Mouse (Mus musculus) Patski (cell line): ENCODE measurements at regions not wholly inside any gene's neighbourhood (a gene's known extent, or its start where the extent isn't known, plus 50 kb on each side); places are given as distances from the start of the nearest gene placed in this dataset.
A peak's percentile ranks its signal among the peaks of the same experiment; 100 is the strongest.

ENCODE experiments used
- ATAC-seq: fragments of 100-300 bp; one replicate; pipeline ENCODE4 v1.8.0; 2021
- CTCF ChIA-PET: fragments of 350-600 bp; sonication (Branson Sonifier 250); formaldehyde crosslinking; loops from one replicate; lab custom pipeline; 2022; ENCODE audit warnings: inconsistent platforms; lab: Charles Lee
- POLR2A ChIA-PET: fragments of 350-600 bp; sonication (Branson Sonifier 250); formaldehyde crosslinking; loops from one replicate; lab custom pipeline; 2022; ENCODE audit warnings: antibody characterized with exemption, inconsistent platforms; lab: Charles Lee
- DNase-seq: peaks from one replicate; pipeline ENCODE4 v3.0.0-alpha.2; 2011; ENCODE audit warnings: low read depth, low spot score
- H3K27me3 ChIP-seq: fragments of 371-371 bp; one replicate; pipeline ENCODE4 v1.5.1; 2021
- CTCF ChIP-seq: fragments of 100-300 bp; IDR thresholded peaks from one replicate; pipeline ENCODE4 v1.5.1; 2021
- in situ Hi-C: fragments of 300-500 bp; cut with MboI; formaldehyde crosslinking; loops from 3 replicates; pipeline ENCODE4 v1.11.1; 2018; ENCODE audit warnings: low pct_unique_long_range_greater_than_20kb, mixed read lengths

GRCm38 (mm10) chr9:120837431-120838150 is 91.4 kb upstream of the Ctnnb1 start:
- ATAC-seq = peak; percentile 21
- POLR2A ChIA-PET = no interaction called here
- no peak for DNase-seq
- CTCF ChIA-PET = interaction anchor here (1.1 kb wide), 1 partner anchor 126 kb away, joined by 3 read pairs; no protein-coding TSS in a partner anchor
- in situ Hi-C loops = no loop called here
- H3K27me3 ChIP-seq = no peaks in the 10 kb centered on the region
- TF ChIP-seq CTCF = no peak

GRCm38 (mm10) chr9:120843753-120844152 is 85.3 kb upstream of the Ctnnb1 start:
- no peak for TF ChIP-seq CTCF
- H3K27me3 ChIP-seq = no peaks in the 10 kb centered on the region
- ChIA-PET CTCF (interaction anchor here (1.5 kb wide), 1 partner anchor 14 kb away, joined by 3 read pairs; no protein-coding TSS in a partner anchor), POLR2A (interaction anchor here (0.8 kb wide), 1 partner anchor 32 kb away, joined by 3 read pairs; no protein-coding TSS in a partner anchor)
- ATAC-seq = peak; percentile 91
- in situ Hi-C loops = no loop called here
- no peak for DNase-seq

GRCm38 (mm10) chr9:120845538-120845937 is 83.5 kb upstream of the Ctnnb1 start:
- DNase-seq = no peak
- ChIA-PET CTCF (no interaction called here), POLR2A (no interaction called here)
- ATAC-seq = no peak
- TF ChIP-seq CTCF = no peak
- H3K27me3 ChIP-seq = no peaks in the 10 kb centered on the region
- in situ Hi-C loops = no loop called here

- CTCF ChIA-PET = no interaction called here
- in situ Hi-C loops = no loop called here
- DNase-seq (no peak), ATAC-seq (no peak)
- TF ChIP-seq CTCF = no peak
- POLR2A ChIA-PET = no interaction called here
- H3K27me3 ChIP-seq = no peaks in the 10 kb centered on the region
Observed at GRCm38 (mm10) chr9:120847649-120848048, 81.4 kb upstream of the Ctnnb1 start.

- DNase-seq (no peak), ATAC-seq (no peak)
- TF ChIP-seq CTCF = no peak
- POLR2A ChIA-PET = interaction anchor here (0.7 to 1.2 kb wide), 2 partner anchors 17 to 72 kb away, joined by 3 read pairs; no protein-coding TSS in a partner anchor
- in situ Hi-C loops = no loop called here
- no peaks in the 10 kb centered on the region for H3K27me3 ChIP-seq
- CTCF ChIA-PET = interaction anchor here (1.4 kb wide), 1 partner anchor 13 kb away, joined by 3 read pairs; no protein-coding TSS in a partner anchor
Observed at GRCm38 (mm10) chr9:120848962-120849361, 80.1 kb upstream of the Ctnnb1 start.

GRCm38 (mm10) chr9:120850092-120850491 is 78.9 kb upstream of the Ctnnb1 start:
- DNase-seq (no peak), ATAC-seq (no peak)
- H3K27me3 ChIP-seq = no peaks in the 10 kb centered on the region
- CTCF ChIA-PET = interaction anchor here (0.6 to 1.4 kb wide), 2 partner anchors 12 to 25 kb away, joined by 3 read pairs; no protein-coding TSS in a partner anchor
- in situ Hi-C loops = no loop called here
- POLR2A ChIA-PET = interaction anchor here (1.2 kb wide), 1 partner anchor 73 kb away, joined by 3 read pairs; no protein-coding TSS in a partner anchor
- no peak for TF ChIP-seq CTCF

- CTCF ChIA-PET = interaction anchor here (1.8 kb wide), 1 partner anchor 18 kb away, joined by 5 read pairs; no protein-coding TSS in a partner anchor
Observed at GRCm38 (mm10) chr9:120851914-120852313, 77.1 kb upstream of the Ctnnb1 start.

GRCm38 (mm10) chr9:120852572-120852971 is 76.4 kb upstream of the Ctnnb1 start:
- DNase-seq (no peak), ATAC-seq (no peak)
- ChIA-PET CTCF (interaction anchor here (1.8 kb wide), 1 partner anchor 17 kb away, joined by 5 read pairs; no protein-coding TSS in a partner anchor), POLR2A (no interaction called here)
- H3K27me3 ChIP-seq = no peaks in the 10 kb centered on the region
- no peak for TF ChIP-seq CTCF
- in situ Hi-C loops = no loop called here

More at GRCm38 (mm10) chr9:120851914-120852313, 77.1 kb upstream of the Ctnnb1 start:
- no peak for TF ChIP-seq CTCF
- DNase-seq = no peak
- no peaks in the 10 kb centered on the region for H3K27me3 ChIP-seq
- POLR2A ChIA-PET = no interaction called here
- in situ Hi-C loops = no loop called here
- ATAC-seq = no peak

- ATAC-seq (no peak), DNase-seq (no peak)
- ChIA-PET CTCF (interaction anchor here (1.8 kb wide), 1 partner anchor 17 kb away, joined by 5 read pairs; no protein-coding TSS in a partner anchor), POLR2A (interaction anchor here (0.6 to 1.0 kb wide), 3 partner anchors 21 to 1011 kb away, joined by 3 to 4 read pairs (median 3); no protein-coding TSS in a partner anchor)
- no peak for TF ChIP-seq CTCF
- H3K27me3 ChIP-seq = no peaks in the 10 kb centered on the region
- in situ Hi-C loops = no loop called here
Observed at GRCm38 (mm10) chr9:120853032-120853597, 75.9 kb upstream of the Ctnnb1 start.

GRCm38 (mm10) chr9:120854351-120854750 is 74.7 kb upstream of the Ctnnb1 start:
- ATAC-seq (no peak), DNase-seq (no peak)
- no peaks in the 10 kb centered on the region for H3K27me3 ChIP-seq
- TF ChIP-seq CTCF = no peak
- in situ Hi-C loops = no loop called here
- ChIA-PET CTCF (no interaction called here), POLR2A (no interaction called here)
